Mouse (Mus musculus) B cell, adult 67 days (primary cell): Measurements from ENCODE around the gene Gm10577. TPM values are rescaled to one million over a fixed set of nuclear protein-coding genes. Genes with fewer than 3 reads are reported as not detected.

ENCODE experiments used
- total RNA-seq, 2 experiments: library from RNA; stranded (reverse); gene quantifications; 4 replicates each; pipeline ENCODE4 v1.2.4; 2023

Gm10577 gene
- total RNA-seq = not detected

DNA sequence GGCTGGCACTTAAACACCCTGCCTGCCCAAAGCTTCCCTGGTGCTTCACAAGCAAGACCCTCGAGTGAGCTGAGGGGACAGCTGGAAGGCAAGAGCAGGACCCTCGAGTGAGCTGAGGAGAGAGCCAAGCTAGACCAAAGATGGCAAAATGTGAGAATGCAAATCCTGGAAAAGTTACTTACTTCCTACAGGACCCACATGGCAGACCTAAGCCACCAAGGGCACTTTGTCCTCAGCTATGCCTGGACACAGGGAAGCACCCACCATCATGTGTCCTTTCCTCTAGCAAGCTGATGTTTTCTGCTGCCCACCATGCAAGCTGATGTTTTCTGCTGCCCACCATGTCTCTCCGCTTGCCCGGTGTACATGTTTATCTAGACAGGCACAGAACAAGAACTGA, at the start of gene Gm10577:
Gene Gm10577, minus strand, starts transcription at position 101 of the 400 bp plus-strand sequence.

DNA sequence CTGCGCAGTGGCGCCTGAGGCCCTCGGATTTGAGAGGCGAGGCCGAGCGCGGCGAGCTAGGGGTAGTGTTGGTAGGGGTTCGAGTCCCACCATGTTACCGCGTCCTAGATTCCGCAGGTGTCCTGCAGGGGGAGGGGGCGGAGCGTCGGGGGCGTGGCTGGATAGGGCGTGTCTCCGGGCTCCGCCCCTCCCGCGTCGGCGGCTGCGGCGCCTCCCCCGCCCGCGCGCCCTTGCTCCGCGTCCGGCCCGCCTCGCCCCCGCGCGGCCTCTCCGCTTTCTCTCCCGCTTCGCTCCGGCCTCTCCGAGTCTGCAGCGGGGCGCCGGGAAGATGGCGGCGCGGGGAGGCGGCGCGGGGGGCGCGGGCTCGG, 48.3 kb upstream of the Gm10577 start, which contains the start of gene Raver2:
Gene Raver2, plus strand, starts transcription at position 198 of the 368 bp plus-strand sequence.

Other genes starting within 250 kb of the Gm10577 start
- not detected for gene Cachd1, start 244.0 kb downstream of the Gm10577 start, total RNA-seq
- not detected for gene Raver2, start 48.3 kb upstream of the Gm10577 start, total RNA-seq
- gene Jak1, start 244.6 kb upstream of the Gm10577 start, total RNA-seq = 100 to 1,000 TPM; 331 to 360 TPM